Mouse (Mus musculus) liver, adult (tissue): ENCODE measurements around the gene Gm28041.

Experiments
- GATA4 ChIP-seq: IDR thresholded peaks from 2 replicates; pipeline ENCODE4 v1.6.1; 2014; ENCODE audit warnings: mild to moderate bottlenecking, low read length; ENCODE audit not compliant: insufficient replicate concordance

Gene Gm28041

GRCm38 (mm10) chr13:67305822-67306672, 69.5 kb downstream of the Gm28041 start, which contains the start of gene Zfp457:
Gene Zfp457, minus strand, starts transcription at chr13:67306485.
- no peak for TF ChIP-seq GATA4
